Mouse (Mus musculus) MN1 (cell line): ENCODE measurements around the gene Tmeff1.

Source experiments
- DNase-seq: peaks from one replicate; pipeline ENCODE4 v3.0.0-alpha.2; 2016; ENCODE audit warnings: low spot score

Tmeff1 gene

GRCm38 (mm10) chr4:48622946-48623345 is 38.0 kb downstream of the Tmeff1 start:
- DNase-seq = no peak

- no peak for DNase-seq
These were observed 40.0 kb downstream of the Tmeff1 start for GRCm38 (mm10) chr4:48624961-48625360.

- no peak for DNase-seq
These were observed 40.9 kb downstream of the Tmeff1 start for GRCm38 (mm10) chr4:48625836-48626235.

DNA sequence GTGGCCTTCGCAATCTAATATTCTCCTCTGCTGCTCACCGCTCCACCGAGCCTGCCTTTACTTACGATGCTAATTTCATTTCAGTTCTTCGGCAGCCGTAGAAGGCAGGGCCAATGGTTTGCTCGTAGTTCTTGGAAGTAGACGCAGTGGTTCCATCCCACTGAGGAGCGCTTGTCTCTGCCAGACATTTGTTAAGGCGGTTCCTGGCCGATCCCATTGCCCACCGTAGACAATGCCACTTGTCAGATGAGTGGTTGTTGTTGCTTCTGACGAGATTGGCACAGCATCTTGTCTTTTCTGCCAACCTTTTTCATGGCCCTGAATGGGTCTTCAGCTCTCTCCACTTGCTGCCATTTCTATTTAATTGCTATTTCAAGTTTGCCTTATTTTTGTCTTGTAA is 44.5 kb downstream of the Tmeff1 start:
- DNase-seq = no peak

- DNase-seq = no peak
These were observed 48.6 kb downstream of the Tmeff1 start for GRCm38 (mm10) chr4:48633529-48633928.

- DNase-seq = no peak
These were observed 49.1 kb downstream of the Tmeff1 start for GRCm38 (mm10) chr4:48634058-48634457.

DNA sequence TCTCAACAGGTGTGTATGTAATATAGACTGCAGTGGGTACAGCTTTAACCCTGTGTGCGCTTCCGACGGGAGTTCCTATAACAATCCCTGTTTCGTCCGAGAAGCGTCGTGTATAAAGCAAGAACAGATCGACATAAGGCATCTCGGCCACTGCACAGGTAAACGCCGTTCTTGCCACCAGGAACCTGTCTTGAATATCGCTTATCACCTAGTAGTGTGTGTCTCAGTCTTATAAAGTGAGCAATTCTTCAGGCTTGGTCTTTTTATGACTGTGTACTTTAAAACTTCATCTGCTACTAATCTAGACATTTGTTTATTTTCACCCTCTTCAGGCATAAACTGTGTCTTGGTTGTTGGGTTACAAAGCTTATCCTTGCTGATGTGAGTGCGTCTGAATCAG is 51.9 kb downstream of the Tmeff1 start:
- no peak for DNase-seq

DNA sequence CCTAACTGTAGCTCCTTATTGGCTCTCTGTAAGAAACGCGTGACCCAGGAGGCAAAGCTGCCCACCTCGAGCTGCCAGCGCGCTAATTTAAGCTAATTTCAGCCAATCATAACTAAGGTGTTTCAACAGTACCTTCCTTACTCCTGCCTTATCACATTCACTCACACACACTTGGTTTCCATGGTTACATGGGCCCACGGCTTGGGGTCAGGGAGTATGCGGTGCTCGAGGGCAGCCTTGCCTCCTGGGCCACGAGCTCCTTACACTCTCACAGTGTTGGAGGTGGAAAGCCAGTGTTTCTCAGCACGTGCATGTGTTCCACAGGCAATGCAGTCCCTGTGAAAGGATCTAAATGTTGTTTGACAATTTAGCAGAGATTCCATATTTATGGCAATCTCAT is 53.2 kb downstream of the Tmeff1 start:
- no peak for DNase-seq

DNA sequence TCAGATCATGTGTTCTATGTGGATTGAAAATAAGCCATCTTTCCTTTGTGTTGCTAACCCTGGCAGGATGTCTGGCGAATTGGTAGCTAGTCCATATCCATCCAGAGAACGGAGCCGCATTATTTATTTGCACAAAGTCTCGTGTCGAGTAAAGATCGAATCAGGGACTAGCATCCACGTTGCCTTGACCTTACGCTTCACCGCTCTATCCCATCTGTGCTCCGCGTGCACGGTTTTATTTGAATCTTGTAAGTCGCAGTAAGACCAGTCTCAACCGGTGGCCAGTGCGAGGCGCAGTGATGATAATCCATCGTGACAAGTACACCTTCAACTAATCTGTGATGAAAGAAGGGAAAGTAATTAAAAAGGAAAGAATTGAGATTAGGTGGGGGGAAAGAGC is 54.5 kb downstream of the Tmeff1 start:
- DNase-seq = no peak

GRCm38 (mm10) chr4:48643801-48644200 is 58.8 kb downstream of the Tmeff1 start:
- DNase-seq = no peak

GRCm38 (mm10) chr4:48646143-48646542 is 61.2 kb downstream of the Tmeff1 start:
- DNase-seq = no peak

GRCm38 (mm10) chr4:48650617-48651360 is 65.8 kb downstream of the Tmeff1 start:
- no peak for DNase-seq

GRCm38 (mm10) chr4:48654118-48654517 is 69.1 kb downstream of the Tmeff1 start:
- no peak for DNase-seq

DNA sequence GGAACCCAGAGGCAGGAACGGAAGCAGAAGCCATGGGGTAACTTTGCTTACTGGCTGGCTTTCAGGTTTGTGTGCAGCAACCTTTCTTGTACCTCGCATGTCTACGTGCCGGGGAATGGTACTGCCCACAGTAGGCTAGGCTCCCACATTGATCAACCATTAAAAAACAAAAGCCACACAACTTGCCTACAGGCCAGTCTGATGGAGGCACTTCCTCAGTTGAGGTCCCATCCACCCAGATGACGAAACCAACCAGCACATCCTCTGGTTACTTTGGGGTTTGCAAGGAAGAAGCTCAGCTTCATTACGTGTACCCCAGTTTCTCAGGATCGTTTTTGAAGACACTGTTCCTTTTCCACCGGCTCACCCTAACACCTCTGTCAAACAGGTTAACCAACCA is 71.6 kb downstream of the Tmeff1 start:
- no peak for DNase-seq

DNA sequence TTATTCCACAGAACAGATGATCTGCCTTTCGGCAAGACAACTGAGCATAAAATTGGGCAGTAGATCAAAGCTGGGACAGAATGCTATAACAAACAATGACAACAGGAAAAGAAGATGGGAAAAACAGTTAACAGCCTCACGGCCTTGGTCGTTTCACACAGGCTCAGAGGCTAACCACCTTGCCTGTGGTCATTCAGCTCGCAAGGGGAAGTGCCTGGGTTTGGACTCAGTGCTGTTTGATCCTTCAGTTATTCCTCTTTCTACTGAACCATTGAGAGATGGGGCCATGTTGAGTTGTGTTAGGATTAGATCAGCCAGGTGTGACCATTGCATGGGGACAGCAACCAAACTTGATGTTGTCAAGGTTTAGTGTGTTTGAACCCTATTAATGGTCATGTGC is 75.2 kb downstream of the Tmeff1 start:
- DNase-seq = no peak

DNA sequence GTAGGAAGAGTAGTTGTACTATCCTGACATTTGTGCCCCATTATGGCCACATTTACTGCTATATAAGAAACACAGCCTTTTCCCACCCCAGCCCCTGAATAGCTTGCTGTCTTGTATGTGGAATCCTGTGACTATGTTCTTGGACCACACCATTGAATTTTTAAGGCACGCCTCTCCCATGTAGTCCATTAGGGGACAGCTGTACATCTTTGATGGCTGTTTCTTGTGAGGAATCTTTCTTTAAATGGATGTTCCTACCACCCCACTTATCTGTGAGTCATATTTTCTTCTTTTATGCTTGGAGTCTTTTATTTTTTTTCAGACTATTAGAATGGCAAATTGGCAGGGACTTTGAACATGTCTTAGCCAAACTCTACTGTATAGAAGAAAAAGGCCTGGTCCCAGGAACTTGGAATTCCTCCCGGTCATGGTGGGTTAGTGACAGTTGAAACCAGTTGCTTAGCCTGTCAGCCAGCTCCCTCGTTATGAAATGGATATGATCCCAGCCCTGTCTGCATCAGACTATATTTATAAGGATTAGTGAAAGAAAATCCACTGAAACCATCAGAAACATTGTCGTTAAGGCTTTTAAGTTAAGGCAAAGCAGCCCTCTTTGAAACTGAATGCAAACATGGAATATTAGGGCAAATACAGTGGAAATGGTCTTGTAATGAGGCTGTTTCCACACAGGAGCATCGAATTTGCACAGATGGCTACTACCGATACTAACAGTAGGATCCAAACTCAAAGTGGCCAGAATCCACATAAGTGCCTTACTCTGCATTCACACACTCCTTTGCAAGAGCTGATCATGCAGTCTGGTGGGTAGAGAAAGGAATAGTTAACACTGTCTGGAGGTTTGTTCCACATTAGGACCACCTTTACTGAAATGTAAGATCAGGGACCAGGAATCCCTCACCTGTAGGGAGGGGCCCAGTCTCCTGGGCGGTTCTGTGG is 75.9 kb downstream of the Tmeff1 start:
- no peak for DNase-seq

- no peak for DNase-seq
These were observed 78.3 kb downstream of the Tmeff1 start, which contains the start of gene Cavin4 for GRCm38 (mm10) chr4:48663271-48663670. Gene Cavin4 (plus strand): TSS chr4:48663514.

- no peak for DNase-seq
These were observed 79.0 kb downstream of the Tmeff1 start for GRCm38 (mm10) chr4:48664021-48664420.

DNA sequence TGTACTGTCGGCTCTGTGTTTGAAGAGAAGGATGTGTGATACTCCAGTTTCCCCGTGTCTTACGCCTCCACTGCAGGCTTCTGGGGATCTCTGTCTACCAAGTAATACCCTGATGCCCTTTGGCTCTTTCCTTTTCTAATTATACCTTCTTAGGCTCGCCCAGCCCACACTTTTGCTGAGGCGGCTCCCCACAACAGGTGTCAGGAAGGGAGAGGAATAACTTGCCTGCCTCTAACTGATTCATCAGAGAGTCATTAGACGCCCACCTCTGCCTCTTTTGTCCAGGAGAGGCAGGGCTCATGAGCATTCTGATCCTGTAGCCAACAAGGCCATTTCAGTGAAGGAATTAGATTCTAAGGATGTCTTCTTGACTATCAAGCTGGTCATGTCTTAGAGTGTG is 82.3 kb downstream of the Tmeff1 start:
- no peak for DNase-seq

GRCm38 (mm10) chr4:48672915-48673314 is 87.9 kb downstream of the Tmeff1 start:
- DNase-seq = no peak

- no peak for DNase-seq
These were observed 89.4 kb downstream of the Tmeff1 start for GRCm38 (mm10) chr4:48674412-48674811.

- DNase-seq = no peak
These were observed 91.7 kb downstream of the Tmeff1 start for GRCm38 (mm10) chr4:48676570-48677185.

DNA sequence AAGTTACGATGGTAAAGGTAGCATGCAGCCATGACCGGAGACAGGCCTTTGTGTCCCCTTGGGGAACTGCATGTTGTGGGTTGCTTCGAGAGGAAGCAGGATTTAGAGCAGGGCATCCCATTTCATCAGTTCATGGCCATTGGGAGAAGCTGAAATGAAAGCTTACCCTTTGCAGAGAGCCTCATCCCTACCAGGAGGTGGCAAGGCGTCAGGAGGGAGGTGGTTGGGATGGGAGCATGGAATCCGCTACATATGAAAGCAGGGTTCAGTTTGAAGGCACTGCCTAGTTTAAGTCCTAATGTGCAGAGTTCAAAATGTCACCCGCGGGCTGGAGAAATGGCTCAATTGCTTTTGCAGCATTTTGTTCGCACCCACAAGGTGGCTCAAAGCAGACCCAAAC is 92.3 kb downstream of the Tmeff1 start:
- no peak for DNase-seq
